Mouse (Mus musculus) embryonic facial prominence, embryonic 10.5 days (tissue): ENCODE data around the gene Snupn. TPM values are rescaled to one million over a fixed set of nuclear protein-coding genes. Genes with fewer than 3 reads are reported as not detected.
"Not testable (repeated sequence)": the region's sequence is repeated elsewhere in the genome, so short reads cannot be mapped to it uniquely, and the experiment has no call there.

Experiments
- DNase-seq: peaks from one replicate; pipeline ENCODE4 v3.0.0-alpha.2; 2017; ENCODE audit warnings: low spot score
- H3K27ac ChIP-seq: fragments of 300-500 bp; sonication (generic); replicated peaks from 2 replicates; pipeline ENCODE4 v1.5.1; 2016; ENCODE audit warnings: mild to moderate bottlenecking
- H3K27me3 ChIP-seq: fragments of 300-500 bp; sonication (generic); replicated peaks from 2 replicates; pipeline ENCODE4 v1.6.1; 2016; ENCODE audit warnings: low read depth, mild to moderate bottlenecking; ENCODE audit not compliant: poor library complexity, severe bottlenecking
- H3K36me3 ChIP-seq: fragments of 300-500 bp; sonication (generic); replicated peaks from 2 replicates; pipeline ENCODE4 v1.6.1; 2016; ENCODE audit warnings: mild to moderate bottlenecking, moderate library complexity
- H3K4me1 ChIP-seq: fragments of 300-500 bp; sonication (generic); 2 replicates; pipeline ENCODE4 v1.6.1; 2016
- H3K4me3 ChIP-seq: fragments of 300-500 bp; sonication (generic); 2 replicates; pipeline ENCODE4 v1.5.1; 2016; ENCODE audit warnings: mild to moderate bottlenecking, moderate library complexity
- H3K9me3 ChIP-seq: fragments of 300-500 bp; sonication (generic); 2 replicates; pipeline ENCODE4 v1.6.1; 2016; ENCODE audit warnings: mild to moderate bottlenecking
- WGBS: fragments of 180-500 bp; shearing (Covaris S2); methylation state at CpG from one replicate; pipeline ENCODE4 v1.1.7; 2016; 5-methylcytosine and 5-hydroxymethylcytosine counted together
- polyA plus RNA-seq: library from polyadenylated mRNA; unstranded; fragments of >200 nt; fragmentation: Nextera tagmentation; extraction: Ambion mirVana; gene quantifications from 2 replicates; pipeline ENCODE4 v1.2.1, GENCODE M21; 2016

Gene Snupn
- polyA plus RNA-seq, 1 experiment from 2014 or later = 28.1 TPM

- H3K27ac ChIP-seq = peak within 1 kb of the TSS; percentile 87
- peak within 1 kb of the TSS; percentile 91 for H3K4me3 ChIP-seq
- H3K27me3 ChIP-seq = no peaks in the 10 kb centered on the region
- 0 out of 2 replicates have a peak, but pooled peaks cover 10% of the 10 kb centered on the region for H3K36me3 ChIP-seq
- no peaks in the 10 kb centered on the region for H3K9me3 ChIP-seq
- peaks cover 16% of the 10 kb centered on the region for H3K4me1 ChIP-seq
- WGBS = under 1% methylated on average over 73 of the region's 73 CpGs
- peak; percentile 87 for DNase-seq
These were observed 13.2 kb upstream of the Snupn start, which contains the start of gene Imp3 for GRCm38 (mm10) chr9:56937223-56938160. Imp3 (plus strand) TSS chr9:56937475.

GRCm38 (mm10) chr9:56938374-56938773, 12.3 kb upstream of the Snupn start:
- peak overlapping the region; percentile 87 for H3K27ac ChIP-seq
- no peaks in the 10 kb centered on the region for H3K27me3 ChIP-seq
- no peaks in the 10 kb centered on the region for H3K9me3 ChIP-seq
- no peak for DNase-seq
- 0 out of 2 replicates have a peak, but pooled peaks cover 12% of the 10 kb centered on the region for H3K36me3 ChIP-seq
- H3K4me1 ChIP-seq = peaks cover 16% of the 10 kb centered on the region
- peak overlapping the region; percentile 91 for H3K4me3 ChIP-seq
- WGBS = 3% methylated on average over 7 of the region's 7 CpGs

GRCm38 (mm10) chr9:56947481-56947880, 3.2 kb upstream of the Snupn start:
- H3K9me3 ChIP-seq, H3K27ac ChIP-seq, H3K4me3 ChIP-seq, DNase-seq, H3K36me3 ChIP-seq, H3K27me3 ChIP-seq: not testable (repeated sequence)
- H3K4me1 ChIP-seq = peaks cover 15% of the 10 kb centered on the region
- 32% methylated on average over 3 of the region's 3 CpGs for WGBS

GRCm38 (mm10) chr9:56948699-56949098, 2.0 kb upstream of the Snupn start:
- H3K4me1 ChIP-seq = peaks cover 15% of the 10 kb centered on the region
- H3K4me3 ChIP-seq, DNase-seq, H3K27me3 ChIP-seq, H3K36me3 ChIP-seq, H3K9me3 ChIP-seq, H3K27ac ChIP-seq: not testable (repeated sequence)
- WGBS = 93% methylated on average over 5 of the region's 5 CpGs

- Histone ChIP-seq H3K9me3 (no peaks in the 10 kb centered on the region), H3K27ac (peak overlapping the region; percentile 94), H3K4me1 (peaks cover 15% of the 10 kb centered on the region), H3K27me3 (no peaks in the 10 kb centered on the region), H3K36me3 (no peaks in the 10 kb centered on the region), H3K4me3 (peak overlapping the region; percentile 70)
- peak; percentile 25 for DNase-seq
- WGBS = 35% methylated on average over 13 of the region's 13 CpGs
These were observed 911 bp upstream of the Snupn start for GRCm38 (mm10) chr9:56949767-56950166.

- Histone ChIP-seq H3K9me3 (no peaks in the 10 kb centered on the region), H3K27me3 (no peaks in the 10 kb centered on the region), H3K36me3 (peaks cover 19% of the 10 kb centered on the region), H3K27ac (no peak overlapping the region), H3K4me3 (no peak overlapping the region), H3K4me1 (peaks cover 15% of the 10 kb centered on the region)
- no peak for DNase-seq
- 95% methylated on average over 1 of the region's 1 CpGs for WGBS
These were observed 2.9 kb downstream of the Snupn start for GRCm38 (mm10) chr9:56953562-56953961.

GRCm38 (mm10) chr9:56956966-56957675, 6.4 kb downstream of the Snupn start:
- no peaks in the 10 kb centered on the region for H3K4me1 ChIP-seq
- 0 out of 2 replicates have a peak, but pooled peaks cover 3% of the 10 kb centered on the region for H3K9me3 ChIP-seq
- no peaks in the 10 kb centered on the region for H3K27me3 ChIP-seq
- peaks cover 37% of the 10 kb centered on the region for H3K36me3 ChIP-seq
- 81% methylated on average over 7 of the region's 7 CpGs for WGBS
- no peak overlapping the region for H3K4me3 ChIP-seq
- no peak for DNase-seq
- no peak overlapping the region for H3K27ac ChIP-seq

- Histone ChIP-seq H3K27me3 (no peaks in the 10 kb centered on the region), H3K36me3 (peaks cover 51% of the 10 kb centered on the region), H3K4me3 (no peak overlapping the region), H3K4me1 (no peaks in the 10 kb centered on the region), H3K9me3 (0 out of 2 replicates have a peak, but pooled peaks cover 3% of the 10 kb centered on the region), H3K27ac (no peak overlapping the region)
- WGBS = 94% methylated on average over 2 of the region's 2 CpGs
- DNase-seq = no peak
These were observed 8.0 kb downstream of the Snupn start for GRCm38 (mm10) chr9:56958689-56959088.

GRCm38 (mm10) chr9:56961591-56961990, 10.9 kb downstream of the Snupn start:
- Histone ChIP-seq H3K36me3 (peaks cover 56% of the 10 kb centered on the region), H3K4me1 (no peaks in the 10 kb centered on the region), H3K4me3 (no peak overlapping the region), H3K27me3 (no peaks in the 10 kb centered on the region), H3K9me3 (0 out of 2 replicates have a peak, but pooled peaks cover 3% of the 10 kb centered on the region), H3K27ac (no peak overlapping the region)
- 94% methylated on average over 3 of the region's 3 CpGs for WGBS
- DNase-seq = no peak

GRCm38 (mm10) chr9:56970158-56970557, 19.5 kb downstream of the Snupn start:
- Histone ChIP-seq H3K4me1 (no peaks in the 10 kb centered on the region), H3K4me3 (no peak overlapping the region), H3K9me3 (no peaks in the 10 kb centered on the region), H3K27ac (no peak overlapping the region), H3K27me3 (no peaks in the 10 kb centered on the region), H3K36me3 (peaks cover 28% of the 10 kb centered on the region)
- 77% methylated on average over 2 of the region's 2 CpGs for WGBS
- no peak for DNase-seq

GRCm38 (mm10) chr9:56973960-56974524, 23.4 kb downstream of the Snupn start:
- Histone ChIP-seq H3K27ac (no peak overlapping the region), H3K9me3 (no peaks in the 10 kb centered on the region), H3K36me3 (peaks cover 18% of the 10 kb centered on the region), H3K4me3 (no peak overlapping the region), H3K4me1 (no peaks in the 10 kb centered on the region), H3K27me3 (no peaks in the 10 kb centered on the region)
- 86% methylated on average over 8 of the region's 8 CpGs for WGBS
- no peak for DNase-seq

- no peak for DNase-seq
- no peaks in the 10 kb centered on the region for H3K4me1 ChIP-seq
- H3K9me3 ChIP-seq = no peaks in the 10 kb centered on the region
- 84% methylated on average over 3 of the region's 3 CpGs for WGBS
- no peak overlapping the region for H3K27ac ChIP-seq
- H3K4me3 ChIP-seq = no peak overlapping the region
- H3K27me3 ChIP-seq = no peaks in the 10 kb centered on the region
- H3K36me3 ChIP-seq = peaks cover 21% of the 10 kb centered on the region
These were observed 24.5 kb downstream of the Snupn start for GRCm38 (mm10) chr9:56975199-56975598.
